Mouse (Mus musculus): ENCODE data around the gene Pip5kl1. TPM values are rescaled to one million over a fixed set of nuclear protein-coding genes. Genes with fewer than 3 reads are reported as not detected.

The Pip5kl1 gene
- total RNA-seq, 2 experiments from 2014 or later, result 7.5 to 8.3 TPM

- intact Hi-C loops (cut with DNase I), result loop anchor here (2.0 kb wide), 1 partner anchor 20 kb away; the partner anchor contains the start of gene St6galnac4
- DNase-seq (ENCODE audit: low spot score in 2 of 2), result peak; percentile 85 to 86
These were observed 31.9 kb downstream of the Pip5kl1 start for GRCm38 (mm10) chr2:32606161-32607142.

- intact Hi-C loops (cut with DNase I), result loop anchor here (2.0 kb wide), 1 partner anchor 21 kb away; the partner anchor contains the start of gene St6galnac4
- peak; percentile 54 to 61 for DNase-seq (ENCODE audit: low spot score in 2 of 2)
These were observed 32.8 kb downstream of the Pip5kl1 start for GRCm38 (mm10) chr2:32607262-32607947.

- intact Hi-C loops (cut with DNase I), result no loop called here
- peak in 1 of 2 experiments; percentile 63 for DNase-seq (ENCODE audit: low spot score in 2 of 2)
These were observed 33.7 kb downstream of the Pip5kl1 start for GRCm38 (mm10) chr2:32608141-32608777.

GRCm38 (mm10) chr2:32608778-32609435 lies 34.3 kb downstream of the Pip5kl1 start:
- no peak for DNase-seq (ENCODE audit: low spot score in 2 of 2)
- intact Hi-C loops (cut with DNase I), result no loop called here

GRCm38 (mm10) chr2:32610610-32611229 lies 36.1 kb downstream of the Pip5kl1 start:
- DNase-seq (ENCODE audit: low spot score in 2 of 2), result peak in 1 of 2 experiments; percentile 63
- intact Hi-C loops (cut with DNase I), result no loop called here

- intact Hi-C loops (cut with DNase I), result no loop called here
- DNase-seq (ENCODE audit: low spot score in 2 of 2), result no peak
These were observed 37.7 kb downstream of the Pip5kl1 start for GRCm38 (mm10) chr2:32612274-32612673.

- intact Hi-C loops (cut with DNase I), result loop anchor here (5.0 kb wide), 1 partner anchor 35 kb away; no protein-coding TSS in a partner anchor
- no peak for DNase-seq (ENCODE audit: low spot score in 2 of 2)
These were observed 42.5 kb downstream of the Pip5kl1 start for GRCm38 (mm10) chr2:32617109-32617508.

GRCm38 (mm10) chr2:32617601-32618000 lies 43.0 kb downstream of the Pip5kl1 start:
- DNase-seq (ENCODE audit: low spot score in 2 of 2), result no peak
- intact Hi-C loops (cut with DNase I), result loop anchor here (5.0 kb wide), 1 partner anchor 35 kb away; no protein-coding TSS in a partner anchor

GRCm38 (mm10) chr2:32618051-32618450 lies 43.5 kb downstream of the Pip5kl1 start:
- intact Hi-C loops (cut with DNase I), result loop anchor here (5.0 kb wide), 1 partner anchor 36 kb away; no protein-coding TSS in a partner anchor
- DNase-seq (ENCODE audit: low spot score in 2 of 2), result no peak

- intact Hi-C loops (cut with DNase I), result no loop called here
- no peak for DNase-seq (ENCODE audit: low spot score in 2 of 2)
These were observed 46.3 kb downstream of the Pip5kl1 start for GRCm38 (mm10) chr2:32620682-32621516.

- intact Hi-C loops (cut with DNase I), result no loop called here
- DNase-seq (ENCODE audit: low spot score in 2 of 2), result no peak
These were observed 46.9 kb downstream of the Pip5kl1 start, which contains the start of gene Ak1 for GRCm38 (mm10) chr2:32621517-32621859. TSS of gene Ak1 (plus strand) at chr2:32621758.

GRCm38 (mm10) chr2:32624111-32624748 lies 49.6 kb downstream of the Pip5kl1 start:
- intact Hi-C loops (cut with DNase I), result no loop called here
- no peak for DNase-seq (ENCODE audit: low spot score in 2 of 2)

- intact Hi-C loops (cut with DNase I), result loop anchor here (5.0 kb wide), 1 partner anchor 132 kb away; the partner anchor contains the start of gene Tor2a
- peak; percentile 90 to 96 for DNase-seq (ENCODE audit: low spot score in 2 of 2)
These were observed 50.7 kb downstream of the Pip5kl1 start for GRCm38 (mm10) chr2:32625212-32625872.

- intact Hi-C loops (cut with DNase I), result loop anchor here (5.0 kb wide), 1 partner anchor 131 kb away; the partner anchor contains the start of gene Tor2a
These were observed 51.5 kb downstream of the Pip5kl1 start for GRCm38 (mm10) chr2:32625873-32626694.

GRCm38 (mm10) chr2:32627266-32628043 lies 52.9 kb downstream of the Pip5kl1 start:
- DNase-seq (ENCODE audit: low spot score in 2 of 2), result no peak
- intact Hi-C loops (cut with DNase I), result loop anchor here (5.0 kb wide), 1 partner anchor 130 kb away; the partner anchor contains the start of gene Tor2a

More at GRCm38 (mm10) chr2:32625873-32626694, 51.5 kb downstream of the Pip5kl1 start:
- DNase-seq (ENCODE audit: low spot score in 2 of 2), result peak; percentile 73 to 82
